Mouse (Mus musculus): ENCODE measurements around the gene Srxn1.

- TF ChIP-seq EP300 (optimal IDR thresholded peaks at IDR 0.05) = no peak
- TF ChIP-seq CTCF (IDR thresholded peaks at IDR 0.05; ENCODE audit: low read depth) = peak; percentile 83
These were observed 16.2 kb upstream of the Srxn1 start for GRCm38 (mm10) chr2:152089078-152089477.
